Mouse (Mus musculus): ENCODE measurements around the gene Slc6a18.

Gene Slc6a18

GRCm38 (mm10) chr13:73687601-73688000 is 9.8 kb upstream of the Slc6a18 start:
- no peak for DNase-seq (ENCODE audit: low read depth, low spot score)

- no peak for DNase-seq (ENCODE audit: low read depth, low spot score)
Measured at GRCm38 (mm10) chr13:73685502-73685901, 7.7 kb upstream of the Slc6a18 start.

- DNase-seq (ENCODE audit: low read depth, low spot score) = no peak
Measured at GRCm38 (mm10) chr13:73684412-73684811, 6.6 kb upstream of the Slc6a18 start.

- DNase-seq (ENCODE audit: low read depth, low spot score) = no peak
Measured at GRCm38 (mm10) chr13:73683682-73684081, 5.9 kb upstream of the Slc6a18 start.

- DNase-seq (ENCODE audit: low read depth, low spot score) = no peak
Measured at GRCm38 (mm10) chr13:73682226-73682625, 4.4 kb upstream of the Slc6a18 start.

- no peak for DNase-seq (ENCODE audit: low read depth, low spot score)
Measured at GRCm38 (mm10) chr13:73680394-73680793, 2.6 kb upstream of the Slc6a18 start.

GRCm38 (mm10) chr13:73679311-73679710 is 1.5 kb upstream of the Slc6a18 start:
- DNase-seq (ENCODE audit: low read depth, low spot score) = no peak

GRCm38 (mm10) chr13:73675161-73675560 is 2.7 kb downstream of the Slc6a18 start:
- no peak for DNase-seq (ENCODE audit: low read depth, low spot score)

GRCm38 (mm10) chr13:73660163-73660695 is 17.6 kb downstream of the Slc6a18 start:
- DNase-seq (ENCODE audit: low read depth, low spot score) = no peak

- DNase-seq (ENCODE audit: low read depth, low spot score) = no peak
Measured at GRCm38 (mm10) chr13:73658953-73659352, 18.9 kb downstream of the Slc6a18 start.

- DNase-seq (ENCODE audit: low read depth, low spot score) = no peak
Measured at GRCm38 (mm10) chr13:73654976-73655375, 22.8 kb downstream of the Slc6a18 start.

GRCm38 (mm10) chr13:73653266-73653665 is 24.6 kb downstream of the Slc6a18 start:
- DNase-seq (ENCODE audit: low read depth, low spot score) = no peak

GRCm38 (mm10) chr13:73646397-73647087 is 31.3 kb downstream of the Slc6a18 start:
- DNase-seq (ENCODE audit: low read depth, low spot score) = peak; percentile 46

- DNase-seq (ENCODE audit: low read depth, low spot score) = no peak
Measured at GRCm38 (mm10) chr13:73641296-73641695, 36.5 kb downstream of the Slc6a18 start.

GRCm38 (mm10) chr13:73637826-73638225 is 40.0 kb downstream of the Slc6a18 start:
- no peak for DNase-seq (ENCODE audit: low read depth, low spot score)

GRCm38 (mm10) chr13:73631837-73632236 is 46.0 kb downstream of the Slc6a18 start:
- no peak for DNase-seq (ENCODE audit: low read depth, low spot score)

- no peak for DNase-seq (ENCODE audit: low read depth, low spot score)
Measured at GRCm38 (mm10) chr13:73628586-73629113, 49.2 kb downstream of the Slc6a18 start.

- DNase-seq (ENCODE audit: low read depth, low spot score) = peak; percentile 89
Measured at GRCm38 (mm10) chr13:73626745-73627549, 50.9 kb downstream of the Slc6a18 start, which contains the start of gene Tert. Tert (plus strand) TSS chr13:73626911.

GRCm38 (mm10) chr13:73626410-73626744 is 51.4 kb downstream of the Slc6a18 start:
- DNase-seq (ENCODE audit: low read depth, low spot score) = no peak

- DNase-seq (ENCODE audit: low read depth, low spot score) = no peak
Measured at GRCm38 (mm10) chr13:73620637-73621036, 57.2 kb downstream of the Slc6a18 start.

GRCm38 (mm10) chr13:73618406-73618805 is 59.4 kb downstream of the Slc6a18 start:
- DNase-seq (ENCODE audit: low read depth, low spot score) = no peak

Measured in WW6 (cell line).